In the genomic region with DNA sequence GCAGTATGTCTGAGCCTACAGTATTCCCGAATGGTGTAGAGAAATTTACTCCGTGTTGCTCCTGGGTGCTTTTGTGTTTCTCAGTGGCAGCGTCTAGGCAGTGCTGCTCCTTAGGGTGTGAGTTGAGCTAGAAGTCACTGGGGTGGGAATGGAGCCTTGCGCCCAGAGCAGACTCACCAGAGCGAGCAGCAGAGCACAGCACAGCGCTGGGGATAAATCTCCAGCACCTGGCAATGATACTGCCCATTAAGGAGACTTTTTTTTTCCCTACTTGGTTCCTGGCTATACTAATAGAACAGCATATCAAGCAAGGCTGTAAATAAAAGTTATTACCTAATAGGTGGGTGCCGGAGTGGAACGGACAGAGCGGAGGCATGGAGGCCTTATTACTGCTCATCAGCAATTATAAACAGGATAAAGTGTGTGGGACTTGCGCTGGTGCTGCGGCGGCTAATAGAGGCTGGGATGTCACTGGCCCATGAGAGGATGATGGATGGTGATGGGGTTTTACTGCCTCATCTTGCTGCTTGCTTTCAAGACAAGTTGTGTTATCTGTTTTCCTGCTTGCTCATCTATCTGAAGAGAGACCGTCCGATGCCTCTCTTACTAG, we compare ENCODE assay signal across 28 mouse cellular contexts.
A peak's percentile ranks its signal among the peaks of the same experiment; 100 is the strongest.
DNase-seq lines count a peak whose midpoint lies in the region; ATAC-seq and TF ChIP-seq lines count a peak whose summit lies in the region.
"Had no signal": no experiment of that assay in that cellular context is flagged by ENCODE, and none has a peak within 500 bp of the region (broad histone marks: within the 10 kb centered on the region; RNA-seq: fewer than 3 reads in every experiment).

No protein-coding gene starts in this region.

- no peak for DNase-seq in kidney, adult 2 months
- DNase-seq in thymus, postnatal 14 days: peak; percentile 1
- DNase-seq in thymus, adult 18-20 months: no peak
- peak; percentile 43 for DNase-seq in mesoderm, embryonic 11.5 days (ENCODE audit: low read depth, low spot score)
- DNase-seq in lung, postnatal 4 days: no peak
- no peak for DNase-seq in frontal cortex, postnatal 14 days (ENCODE audit: low spot score in 2 of 2)
- DNase-seq: adrenal gland, adult 2 months; B cell, adult 2 months; cerebellum, adult 11 months; cerebellum, adult 9-11 months; heart, adult 18-20 months; heart, postnatal 10 days; kidney, adult 8-10 months; left cerebral cortex, postnatal 4 days; lung, postnatal 36 days; right cerebral cortex, postnatal 25 days; spleen, adult 18-20 months; thymus, postnatal 36 days had no signal

- no peaks in the 10 kb centered on the region for H3K27me3 ChIP-seq in kidney, embryonic 15.5 days
- no peaks in the 10 kb centered on the region for H3K27me3 ChIP-seq in kidney, adult 2 months (replicated peaks; ENCODE audit: control insufficient read depth, insufficient read depth, low read length)
- H3K27me3 ChIP-seq: CH12.LX; embryonic facial prominence, embryonic 15.5 days; heart, embryonic 12.5 days; limb, embryonic 15.5 days; liver, embryonic 15.5 days; lung, embryonic 15.5 days; Patski had no signal

- no peak overlapping the region for H3K4me3 ChIP-seq in kidney, embryonic 15.5 days (replicated peaks)
- no peak overlapping the region for H3K4me3 ChIP-seq in kidney, adult 2 months (ENCODE audit: insufficient read depth, low read depth, low read length)
- H3K4me3 ChIP-seq: embryonic facial prominence, embryonic 15.5 days; heart, embryonic 12.5 days; limb, embryonic 15.5 days; liver, embryonic 15.5 days; lung, embryonic 15.5 days had no signal

- TF ChIP-seq CTCF in kidney, adult 2 months (conservative IDR thresholded peaks at IDR 0.05; ENCODE audit: insufficient read depth, insufficient read length, low read depth, low read length): no peak

- H3K4me2 ChIP-seq in kidney, embryonic 15.5 days: no peak overlapping the region
- H3K4me2 ChIP-seq: embryonic facial prominence, embryonic 15.5 days; heart, embryonic 12.5 days; limb, embryonic 15.5 days; liver, embryonic 15.5 days; lung, embryonic 15.5 days had no signal

- H3K36me3 ChIP-seq in kidney, embryonic 15.5 days: 0 out of 2 replicates have a peak, but pooled peaks cover 4% of the 10 kb centered on the region
- no peaks in the 10 kb centered on the region for H3K36me3 ChIP-seq in kidney, adult 2 months (ENCODE audit: control insufficient read depth, insufficient read depth, low read length)
- H3K36me3 ChIP-seq: embryonic facial prominence, embryonic 15.5 days; heart, embryonic 12.5 days; limb, embryonic 15.5 days; liver, embryonic 15.5 days; lung, embryonic 15.5 days had no signal

- TF ChIP-seq POLR2A in kidney, adult 2 months (IDR thresholded peaks at IDR 0.05; ENCODE audit: low read depth, low read length): no peak

- peaks cover 40% of the 10 kb centered on the region for H3K4me1 ChIP-seq in kidney, embryonic 15.5 days
- peaks cover 6% of the 10 kb centered on the region; the same call in 1 of the 2 replicates for H3K4me1 ChIP-seq in kidney, adult 2 months (ENCODE audit: control insufficient read depth, insufficient read depth, low read length)
- H3K4me1 ChIP-seq: liver, embryonic 15.5 days; lung, embryonic 15.5 days had no signal

- peak overlapping the region; percentile 66; the same call in 1 of the 2 replicates for H3K27ac ChIP-seq in kidney, embryonic 15.5 days
- H3K27ac ChIP-seq in kidney, adult 2 months (ENCODE audit: insufficient read depth, low read depth, low read length): no peak overlapping the region
- H3K27ac ChIP-seq: embryonic facial prominence, embryonic 15.5 days; limb, embryonic 15.5 days; liver, embryonic 15.5 days; lung, embryonic 15.5 days had no signal

- ATAC-seq in kidney, embryonic 15.5 days (replicated peaks; ENCODE audit: low FRiP score): peak; percentile 88
- ATAC-seq: forebrain, embryonic 14.5 days; Patski had no signal

- WGBS in kidney, embryonic 15.5 days: 37% methylated on average over 14 of the region's 14 CpGs
- WGBS in kidney, adult 2 months: 57% methylated on average over 14 of the region's 14 CpGs

- H3K9ac ChIP-seq in kidney, embryonic 15.5 days: no peak overlapping the region
- H3K9ac ChIP-seq: embryonic facial prominence, embryonic 15.5 days; heart, embryonic 12.5 days; limb, embryonic 15.5 days; liver, embryonic 15.5 days; lung, embryonic 15.5 days had no signal

- no peaks in the 10 kb centered on the region for H3K9me3 ChIP-seq in kidney, embryonic 15.5 days (replicated peaks)
- H3K9me3 ChIP-seq: embryonic facial prominence, embryonic 15.5 days; G1E; heart, embryonic 12.5 days; limb, embryonic 15.5 days; liver, embryonic 15.5 days; lung, embryonic 15.5 days had no signal

Comparison
In these comparisons a context has a peak if more than half of its experiments do, and no peak if none do; other contexts are left out.
1. DNase-seq: peak in thymus, postnatal 14 days (single experiment) and mesoderm, embryonic 11.5 days (single experiment); none in kidney, adult 2 months (single experiment), thymus, adult 18-20 months (0 of 2), lung, postnatal 4 days (0 of 2) and frontal cortex, postnatal 14 days (0 of 2).